Mouse (Mus musculus): ENCODE data around the gene Krtap19-1. TPM values are rescaled to one million over a fixed set of nuclear protein-coding genes. Genes with fewer than 3 reads are reported as not detected.

Krtap19-1 gene
- polyA plus RNA-seq, 1 experiment: not detected

- no peaks in the 10 kb centered on the region for H3K4me1 ChIP-seq (ENCODE audit: control insufficient read depth, insufficient read depth, low read length)
- no peak overlapping the region for H3K4me3 ChIP-seq (replicated peaks; ENCODE audit: control insufficient read depth, low read depth, low read length)
- no peak overlapping the region for H3K27ac ChIP-seq (ENCODE audit: control insufficient read depth, insufficient read depth, low read depth, low read length, poor library complexity)
- 82% methylated on average over 4 of the region's 4 CpGs for WGBS
- no peak for TF ChIP-seq POLR2A (IDR thresholded peaks at IDR 0.05; ENCODE audit: borderline replicate concordance, control insufficient read depth, low read depth, low read length)
- TF ChIP-seq CTCF (IDR thresholded peaks at IDR 0.05; ENCODE audit: control insufficient read depth, insufficient read depth, low read length): no peak
Observed at GRCm38 (mm10) chr16:88848558-88848957, 20.7 kb downstream of the Krtap19-1 start.

- no peak overlapping the region for H3K27ac ChIP-seq (ENCODE audit: control insufficient read depth, insufficient read depth, low read depth, low read length, poor library complexity)
- no peak for TF ChIP-seq POLR2A (IDR thresholded peaks at IDR 0.05; ENCODE audit: borderline replicate concordance, control insufficient read depth, low read depth, low read length)
- no peak for TF ChIP-seq CTCF (IDR thresholded peaks at IDR 0.05; ENCODE audit: control insufficient read depth, insufficient read depth, low read length)
- no peaks in the 10 kb centered on the region for H3K4me1 ChIP-seq (ENCODE audit: control insufficient read depth, insufficient read depth, low read length)
- H3K4me3 ChIP-seq (replicated peaks; ENCODE audit: control insufficient read depth, low read depth, low read length): no peak overlapping the region
- 89% methylated on average over 1 of the region's 1 CpGs for WGBS
Observed at GRCm38 (mm10) chr16:88847363-88847762, 21.8 kb downstream of the Krtap19-1 start.

- H3K4me3 ChIP-seq (replicated peaks; ENCODE audit: control insufficient read depth, low read depth, low read length): no peak overlapping the region
- 76% methylated on average over 3 of the region's 3 CpGs for WGBS
- H3K27ac ChIP-seq (ENCODE audit: control insufficient read depth, insufficient read depth, low read depth, low read length, poor library complexity): no peak overlapping the region
- H3K4me1 ChIP-seq (ENCODE audit: control insufficient read depth, insufficient read depth, low read length): no peaks in the 10 kb centered on the region
- TF ChIP-seq CTCF (IDR thresholded peaks at IDR 0.05; ENCODE audit: control insufficient read depth, insufficient read depth, low read length) (no peak), POLR2A (IDR thresholded peaks at IDR 0.05; ENCODE audit: borderline replicate concordance, control insufficient read depth, low read depth, low read length) (no peak)
Observed at GRCm38 (mm10) chr16:88826978-88827377, 42.2 kb downstream of the Krtap19-1 start.

GRCm38 (mm10) chr16:88826095-88826652 is 43.0 kb downstream of the Krtap19-1 start, which contains the start of gene Krtap14:
Gene Krtap14 (minus strand): TSS chr16:88826145.
- H3K27ac ChIP-seq (ENCODE audit: control insufficient read depth, insufficient read depth, low read depth, low read length, poor library complexity): no peak within 1 kb of the TSS
- H3K4me1 ChIP-seq (ENCODE audit: control insufficient read depth, insufficient read depth, low read length): no peaks in the 10 kb centered on the region
- H3K4me3 ChIP-seq (replicated peaks; ENCODE audit: control insufficient read depth, low read depth, low read length): no peak within 1 kb of the TSS
- 84% methylated on average over 9 of the region's 9 CpGs for WGBS
- TF ChIP-seq CTCF (IDR thresholded peaks at IDR 0.05; ENCODE audit: control insufficient read depth, insufficient read depth, low read length) (no peak), POLR2A (IDR thresholded peaks at IDR 0.05; ENCODE audit: borderline replicate concordance, control insufficient read depth, low read depth, low read length) (no peak)

GRCm38 (mm10) chr16:88823736-88824135 is 45.5 kb downstream of the Krtap19-1 start:
- Histone ChIP-seq H3K27ac (ENCODE audit: control insufficient read depth, insufficient read depth, low read depth, low read length, poor library complexity) (no peak overlapping the region), H3K4me3 (replicated peaks; ENCODE audit: control insufficient read depth, low read depth, low read length) (no peak overlapping the region), H3K4me1 (ENCODE audit: control insufficient read depth, insufficient read depth, low read length) (no peaks in the 10 kb centered on the region)
- WGBS: 79% methylated on average over 3 of the region's 3 CpGs
- no peak for TF ChIP-seq POLR2A (IDR thresholded peaks at IDR 0.05; ENCODE audit: borderline replicate concordance, control insufficient read depth, low read depth, low read length)
- 0 out of 2 replicates have a peak, but pooled peaks have one; percentile 1 for TF ChIP-seq CTCF (IDR thresholded peaks at IDR 0.05; ENCODE audit: control insufficient read depth, insufficient read depth, low read length)

GRCm38 (mm10) chr16:88820066-88820465 is 49.1 kb downstream of the Krtap19-1 start, which contains the start of gene Krtap15:
Gene Krtap15 (plus strand): TSS chr16:88820215.
- Histone ChIP-seq H3K4me1 (ENCODE audit: control insufficient read depth, insufficient read depth, low read length) (no peaks in the 10 kb centered on the region), H3K27ac (ENCODE audit: control insufficient read depth, insufficient read depth, low read depth, low read length, poor library complexity) (no peak within 1 kb of the TSS), H3K4me3 (replicated peaks; ENCODE audit: control insufficient read depth, low read depth, low read length) (no peak within 1 kb of the TSS)
- WGBS: 60% methylated on average over 3 of the region's 3 CpGs
- TF ChIP-seq CTCF (IDR thresholded peaks at IDR 0.05; ENCODE audit: control insufficient read depth, insufficient read depth, low read length) (no peak), POLR2A (IDR thresholded peaks at IDR 0.05; ENCODE audit: borderline replicate concordance, control insufficient read depth, low read depth, low read length) (no peak)

Other genes starting within 250 kb of the Krtap19-1 start
- gene 2310079G19Rik, start 241.7 kb downstream of the Krtap19-1 start, polyA plus RNA-seq (2011; ENCODE audit: insufficient read depth, insufficient read length, low replicate concordance, missing spikeins): not detected in 2 replicates
- gene Krtap26-1, start 221.6 kb downstream of the Krtap19-1 start, polyA plus RNA-seq (2011; ENCODE audit: insufficient read depth, insufficient read length, low replicate concordance, missing spikeins): not detected in 2 replicates
- gene Krtap27-1, start 197.7 kb downstream of the Krtap19-1 start, polyA plus RNA-seq (2011; ENCODE audit: insufficient read depth, insufficient read length, low replicate concordance, missing spikeins): not detected in 2 replicates
- not detected in 2 replicates for gene 2310061N02Rik, start 161.4 kb downstream of the Krtap19-1 start, polyA plus RNA-seq (2011; ENCODE audit: insufficient read depth, insufficient read length, low replicate concordance, missing spikeins)
- gene Krtap13-1, start 140.5 kb downstream of the Krtap19-1 start, polyA plus RNA-seq (2011; ENCODE audit: insufficient read depth, insufficient read length, low replicate concordance, missing spikeins): not detected in 2 replicates
- not detected in 2 replicates for gene Krtap13, start 117.8 kb downstream of the Krtap19-1 start, polyA plus RNA-seq (2011; ENCODE audit: insufficient read depth, insufficient read length, low replicate concordance, missing spikeins)
- gene 2310034C09Rik, start 110.6 kb downstream of the Krtap19-1 start, polyA plus RNA-seq (2011; ENCODE audit: insufficient read depth, insufficient read length, low replicate concordance, missing spikeins): not detected in 2 replicates
- not detected in 2 replicates for gene 2310057N15Rik, start 95.2 kb downstream of the Krtap19-1 start, polyA plus RNA-seq (2011; ENCODE audit: insufficient read depth, insufficient read length, low replicate concordance, missing spikeins)
- gene Gm5965, start 91.5 kb downstream of the Krtap19-1 start, polyA plus RNA-seq (2011; ENCODE audit: insufficient read depth, insufficient read length, low replicate concordance, missing spikeins): not detected in 2 replicates
- not detected in 2 replicates for gene Gm20741, start 57.2 kb downstream of the Krtap19-1 start, polyA plus RNA-seq (2011; ENCODE audit: insufficient read depth, insufficient read length, low replicate concordance, missing spikeins)
- gene Krtap15, start 49.2 kb downstream of the Krtap19-1 start, polyA plus RNA-seq (2011; ENCODE audit: insufficient read depth, insufficient read length, low replicate concordance, missing spikeins): not detected in 2 replicates
- gene Krtap14, start 43.3 kb downstream of the Krtap19-1 start, polyA plus RNA-seq (2011; ENCODE audit: insufficient read depth, insufficient read length, low replicate concordance, missing spikeins): not detected in 2 replicates
- gene Krtap19-2, start 4.9 kb upstream of the Krtap19-1 start, polyA plus RNA-seq (2011; ENCODE audit: insufficient read depth, insufficient read length, low replicate concordance, missing spikeins): not detected in 2 replicates
- not detected in 2 replicates for gene Krtap19-3, start 8.6 kb upstream of the Krtap19-1 start, polyA plus RNA-seq (2011; ENCODE audit: insufficient read depth, insufficient read length, low replicate concordance, missing spikeins)
- gene Krtap19-4, start 15.7 kb upstream of the Krtap19-1 start, polyA plus RNA-seq (2011; ENCODE audit: insufficient read depth, insufficient read length, low replicate concordance, missing spikeins): not detected in 2 replicates
- gene Krtap19-5, start 27.0 kb upstream of the Krtap19-1 start, polyA plus RNA-seq (2011; ENCODE audit: insufficient read depth, insufficient read length, low replicate concordance, missing spikeins): not detected in 2 replicates
- gene Krtap19-9b, start 62.9 kb upstream of the Krtap19-1 start, polyA plus RNA-seq (2011; ENCODE audit: insufficient read depth, insufficient read length, low replicate concordance, missing spikeins): not detected in 2 replicates
- not detected in 2 replicates for gene Krtap16-3, start 93.5 kb upstream of the Krtap19-1 start, polyA plus RNA-seq (2011; ENCODE audit: insufficient read depth, insufficient read length, low replicate concordance, missing spikeins)
- gene Krtap22-2, start 141.3 kb upstream of the Krtap19-1 start, polyA plus RNA-seq (2011; ENCODE audit: insufficient read depth, insufficient read length, low replicate concordance, missing spikeins): not detected in 2 replicates
- gene Gm10229, start 145.9 kb upstream of the Krtap19-1 start, polyA plus RNA-seq (2011; ENCODE audit: insufficient read depth, insufficient read length, low replicate concordance, missing spikeins): not detected in 2 replicates
- not detected in 2 replicates for gene Krtap6-1, start 162.3 kb upstream of the Krtap19-1 start, polyA plus RNA-seq (2011; ENCODE audit: insufficient read depth, insufficient read length, low replicate concordance, missing spikeins)
- not detected in 2 replicates for gene Gm10228, start 172.1 kb upstream of the Krtap19-1 start, polyA plus RNA-seq (2011; ENCODE audit: insufficient read depth, insufficient read length, low replicate concordance, missing spikeins)
- not detected in 2 replicates for gene Krtap6-5, start 178.5 kb upstream of the Krtap19-1 start, polyA plus RNA-seq (2011; ENCODE audit: insufficient read depth, insufficient read length, low replicate concordance, missing spikeins)
- not detected in 2 replicates for gene 1110025L11Rik, start 194.6 kb upstream of the Krtap19-1 start, polyA plus RNA-seq (2011; ENCODE audit: insufficient read depth, insufficient read length, low replicate concordance, missing spikeins)
- gene Krtap6-3, start 214.6 kb upstream of the Krtap19-1 start, polyA plus RNA-seq (2011; ENCODE audit: insufficient read depth, insufficient read length, low replicate concordance, missing spikeins): not detected in 2 replicates